Mouse (Mus musculus) liver, embryonic 12.5 days (tissue): ENCODE results near the gene 2310033P09Rik. TPM values are rescaled to one million over a fixed set of nuclear protein-coding genes. Genes with fewer than 3 reads are reported as not detected.
"Not testable (repeated sequence)": the region's sequence is repeated elsewhere in the genome, so short reads cannot be mapped to it uniquely, and the experiment has no call there.

Experiments
- ATAC-seq: fragments of 200-750 bp; cut with Nextera tagmentation; 2 replicates; pipeline ENCODE4 v1.8.0; 2017; ENCODE audit warnings: moderate number of reproducible peaks, mild to moderate bottlenecking, moderate library complexity
- H3K27ac ChIP-seq: fragments of 300-500 bp; sonication (generic); 2 replicates; pipeline ENCODE4 v1.5.1; 2016; ENCODE audit warnings: mild to moderate bottlenecking
- H3K27me3 ChIP-seq: fragments of 300-500 bp; sonication (generic); replicated peaks from 2 replicates; pipeline ENCODE4 v1.6.1; 2016; ENCODE audit warnings: mild to moderate bottlenecking, moderate library complexity
- H3K36me3 ChIP-seq: fragments of 300-500 bp; sonication (generic); 2 replicates; pipeline ENCODE4 v1.6.1; 2016; ENCODE audit warnings: mild to moderate bottlenecking, moderate library complexity
- H3K4me1 ChIP-seq: fragments of 300-500 bp; sonication (generic); 2 replicates; pipeline ENCODE4 v1.6.1; 2016
- H3K4me2 ChIP-seq: fragments of 300-500 bp; sonication (generic); 2 replicates; pipeline ENCODE4 v1.6.1; 2016; ENCODE audit warnings: mild to moderate bottlenecking, moderate library complexity
- H3K4me3 ChIP-seq: fragments of 300-500 bp; sonication (generic); 2 replicates; pipeline ENCODE4 v1.5.1; 2016; ENCODE audit warnings: mild to moderate bottlenecking, moderate library complexity
- H3K9ac ChIP-seq: fragments of 300-500 bp; sonication (generic); 2 replicates; pipeline ENCODE4 v1.6.1; 2016; ENCODE audit warnings: mild to moderate bottlenecking, moderate library complexity
- H3K9me3 ChIP-seq: fragments of 300-500 bp; sonication (generic); replicated peaks from 2 replicates; pipeline ENCODE4 v1.6.1; 2016; ENCODE audit warnings: mild to moderate bottlenecking, moderate library complexity
- WGBS: fragments of 180-500 bp; shearing (Covaris S2); methylation state at CpG from one replicate; pipeline ENCODE4 v1.1.7; 2016; ENCODE audit not compliant: insufficient replicate concordance; 5-methylcytosine and 5-hydroxymethylcytosine counted together
- polyA plus RNA-seq: library from polyadenylated mRNA; unstranded; fragments of >200 nt; fragmentation: Nextera tagmentation; extraction: Ambion mirVana; gene quantifications from 2 replicates; pipeline ENCODE4 v1.2.1, GENCODE M21; 2016

Gene 2310033P09Rik
- polyA plus RNA-seq, 1 experiment from 2014 or later = 26.6 TPM

DNA sequence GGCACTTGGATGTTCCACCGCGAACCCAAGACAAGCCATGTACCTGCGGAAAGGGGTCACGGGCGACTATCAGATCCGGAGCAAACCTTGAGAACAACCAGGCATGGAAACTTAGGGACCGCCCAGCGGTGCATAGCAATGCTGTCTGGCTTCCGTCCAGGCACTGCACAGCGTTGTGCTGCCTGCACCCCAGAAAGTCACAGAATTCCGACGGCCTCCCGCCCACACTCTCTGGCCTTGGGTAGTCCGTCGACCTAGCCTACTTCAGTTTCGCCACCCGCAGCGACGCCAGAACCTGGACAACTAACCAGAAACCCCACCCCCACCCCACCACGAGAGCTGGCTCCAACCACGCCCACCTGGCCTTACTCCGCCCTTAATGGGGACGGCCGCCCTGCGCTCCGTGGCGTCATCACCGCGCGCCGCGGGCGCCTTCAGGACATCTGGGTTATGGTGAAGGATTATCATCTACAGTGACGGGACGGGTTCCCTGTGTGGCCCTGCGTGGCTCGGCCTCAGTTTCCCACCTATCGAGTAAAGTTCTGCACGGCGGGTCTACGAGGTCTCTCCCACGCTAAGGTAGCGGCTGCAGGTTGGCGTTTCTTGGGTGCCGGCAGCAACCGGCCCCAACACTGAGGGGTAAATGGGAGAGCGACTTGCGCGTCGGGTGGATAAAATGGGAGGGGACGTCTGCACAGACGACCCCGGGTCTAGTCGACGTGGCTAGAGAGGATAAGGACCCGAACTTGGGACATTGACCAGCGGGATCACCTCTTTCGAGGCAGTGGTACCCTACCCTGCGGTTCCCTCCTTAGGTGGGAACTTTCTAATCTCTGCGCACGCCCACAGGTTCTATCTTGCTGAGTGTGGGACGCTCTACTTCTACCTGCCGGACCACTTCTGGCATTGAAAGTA, 5.8 kb upstream of the 2310033P09Rik start, which contains the start of gene Mrpl55:
Gene Mrpl55, plus strand, starts transcription at position 406 of the 915 bp plus-strand sequence.
- H3K9ac ChIP-seq = peak within 1 kb of the TSS; percentile 85
- H3K4me2 ChIP-seq = peak within 1 kb of the TSS; percentile 83
- no peaks in the 10 kb centered on the region for H3K27me3 ChIP-seq
- H3K36me3 ChIP-seq = peaks cover 49% of the 10 kb centered on the region
- peak within 1 kb of the TSS; percentile 90 for H3K4me3 ChIP-seq
- H3K4me1 ChIP-seq = peaks cover 38% of the 10 kb centered on the region
- ATAC-seq = peak; percentile 91
- peak within 1 kb of the TSS; percentile 77 for H3K27ac ChIP-seq
- no peaks in the 10 kb centered on the region for H3K9me3 ChIP-seq
- WGBS = under 1% methylated on average over 63 of the region's 63 CpGs

DNA sequence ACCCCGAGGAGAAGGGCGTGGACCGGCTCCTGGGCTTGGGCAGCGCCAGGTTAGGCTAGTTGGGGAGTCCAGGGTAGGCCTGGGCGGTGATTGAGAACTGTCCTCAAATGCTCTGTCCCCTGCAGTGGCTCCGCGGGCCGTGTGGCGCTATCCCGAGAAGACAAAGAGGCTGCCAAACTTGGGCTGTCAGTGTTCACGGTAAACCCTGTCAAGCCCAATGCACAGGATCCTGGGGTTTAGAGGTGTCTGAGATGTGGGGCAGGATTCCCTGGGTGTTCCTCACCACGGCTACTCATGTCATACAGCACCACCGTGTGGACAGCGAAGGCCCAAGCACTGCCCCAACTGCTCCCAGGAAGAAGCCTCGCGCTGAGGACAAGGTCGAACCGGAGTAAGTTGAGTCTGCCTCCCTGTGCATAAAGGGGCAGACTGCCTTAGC, 901 bp downstream of the 2310033P09Rik start:
- Histone ChIP-seq H3K27ac (peak overlapping the region; percentile 89), H3K9ac (peak overlapping the region; percentile 80), H3K4me2 (peak overlapping the region; percentile 94), H3K36me3 (peaks cover 81% of the 10 kb centered on the region), H3K9me3 (no peaks in the 10 kb centered on the region), H3K27me3 (no peaks in the 10 kb centered on the region), H3K4me1 (peaks cover 55% of the 10 kb centered on the region), H3K4me3 (peak overlapping the region; percentile 94)
- 12% methylated on average over 18 of the region's 18 CpGs for WGBS
- ATAC-seq = peak; percentile 76

DNA sequence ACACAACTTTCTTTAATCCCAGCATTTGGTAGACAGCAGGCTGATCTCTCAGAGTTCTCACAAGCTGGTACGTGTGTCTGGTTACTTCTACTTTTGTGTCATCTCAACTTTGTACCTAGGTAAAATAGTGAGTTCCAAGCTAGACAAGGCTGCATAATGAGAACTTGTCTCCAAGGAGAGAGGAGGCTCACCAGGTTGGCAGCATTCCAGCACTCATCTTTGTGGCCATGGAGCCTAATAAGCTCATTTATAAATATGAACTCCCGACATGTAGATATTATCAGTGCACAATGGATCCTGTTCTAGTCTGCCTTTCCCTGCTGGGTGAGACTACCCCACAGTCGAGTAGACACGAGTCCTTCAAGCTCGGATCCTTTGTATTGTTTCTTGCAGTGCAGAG, 1.5 kb downstream of the 2310033P09Rik start:
- 72% methylated on average over 5 of the region's 5 CpGs for WGBS
- Histone ChIP-seq H3K9me3 (no peaks in the 10 kb centered on the region), H3K4me1 (peaks cover 59% of the 10 kb centered on the region), H3K4me2 (peak overlapping the region; percentile 94), H3K9ac (peak overlapping the region; percentile 80), H3K27me3 (no peaks in the 10 kb centered on the region), H3K36me3 (peaks cover 81% of the 10 kb centered on the region), H3K4me3 (peak overlapping the region; percentile 94), H3K27ac (peak overlapping the region; percentile 89)
- no peak for ATAC-seq

DNA sequence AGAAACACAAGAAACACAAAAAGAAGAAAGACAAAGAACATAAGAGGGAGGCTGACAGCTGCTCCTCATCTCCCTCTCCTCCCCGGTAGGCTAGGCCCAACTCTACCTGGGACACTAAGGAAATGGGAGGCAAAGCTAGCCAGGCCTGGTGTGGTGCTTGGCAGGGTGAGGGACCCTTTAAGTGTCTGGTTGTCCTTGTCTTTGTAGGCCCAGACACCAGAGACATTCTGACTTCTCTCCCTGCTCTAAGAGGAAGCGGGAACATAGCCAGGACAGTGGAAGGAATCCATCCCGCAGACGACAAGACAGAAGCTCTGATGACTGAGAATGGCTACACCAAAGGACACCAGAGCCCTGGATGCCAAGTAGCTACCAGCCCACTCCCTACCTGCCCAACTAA, 1.9 kb downstream of the 2310033P09Rik start:
- Histone ChIP-seq H3K9me3 (no peaks in the 10 kb centered on the region), H3K9ac (0 out of 2 replicates have a peak overlapping the region, but pooled peaks have one; percentile 24), H3K27me3 (no peaks in the 10 kb centered on the region), H3K4me1 (peaks cover 59% of the 10 kb centered on the region), H3K4me3 (no peak overlapping the region), H3K4me2 (peak overlapping the region; percentile 94; the same call in 1 of the 2 replicates), H3K36me3 (peaks cover 80% of the 10 kb centered on the region), H3K27ac (no peak overlapping the region; the same call in 1 of the 2 replicates)
- no peak for ATAC-seq
- WGBS = 83% methylated on average over 4 of the region's 4 CpGs

DNA sequence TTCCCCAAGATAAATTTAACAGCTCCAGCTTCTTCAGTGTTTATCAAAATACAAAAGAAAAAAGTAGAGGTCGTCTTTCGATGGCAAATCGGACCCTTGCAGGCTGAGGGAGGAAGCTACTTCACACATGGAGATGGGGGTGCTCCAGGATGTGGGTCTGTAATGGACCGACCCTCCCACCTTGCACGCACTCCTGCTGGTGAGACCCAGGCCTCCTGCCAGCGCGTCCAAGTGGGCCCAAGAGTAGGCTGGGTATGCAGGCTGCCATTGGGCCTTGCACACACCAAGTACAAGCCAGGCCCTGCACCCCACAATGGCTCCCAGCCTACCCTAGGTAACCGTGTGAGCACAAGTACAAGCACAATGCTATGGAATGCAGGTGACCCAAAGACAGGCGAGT, 3.4 kb downstream of the 2310033P09Rik start:
- H3K27me3 ChIP-seq, ATAC-seq, H3K9me3 ChIP-seq, H3K4me3 ChIP-seq, H3K4me2 ChIP-seq, H3K9ac ChIP-seq, H3K27ac ChIP-seq: not testable (repeated sequence)
- peaks cover 77% of the 10 kb centered on the region for H3K36me3 ChIP-seq
- H3K4me1 ChIP-seq = peaks cover 69% of the 10 kb centered on the region
- 90% methylated on average over 9 of the region's 9 CpGs for WGBS

DNA sequence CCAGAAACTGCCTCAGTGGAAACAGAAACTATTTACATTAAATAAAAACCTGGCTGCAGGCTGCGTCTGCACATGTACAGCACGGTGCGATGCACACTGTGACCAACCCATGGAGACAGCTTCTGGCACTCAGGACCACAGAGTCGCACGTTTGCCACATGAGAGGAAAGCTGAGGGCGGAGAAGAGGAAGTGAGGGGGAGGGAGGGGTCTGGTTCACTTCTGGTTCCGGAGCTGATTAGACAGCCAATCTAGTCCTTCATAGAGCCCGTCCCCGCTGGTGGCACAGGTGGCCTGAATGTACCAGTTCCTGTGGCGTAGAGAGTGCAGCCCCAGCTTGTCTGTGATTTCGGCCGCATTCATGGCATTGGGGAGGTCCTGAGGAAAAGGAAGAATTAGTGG, 4.2 kb downstream of the 2310033P09Rik start:
- not testable (repeated sequence) for H3K9ac ChIP-seq, H3K4me2 ChIP-seq, H3K9me3 ChIP-seq, ATAC-seq, H3K4me3 ChIP-seq, H3K27me3 ChIP-seq, H3K27ac ChIP-seq
- Histone ChIP-seq H3K36me3 (peaks cover 75% of the 10 kb centered on the region), H3K4me1 (peaks cover 76% of the 10 kb centered on the region)
- WGBS = 41% methylated on average over 12 of the region's 12 CpGs

- H3K4me2 ChIP-seq = no peak overlapping the region
- H3K9ac ChIP-seq = no peak overlapping the region
- H3K27ac ChIP-seq = no peak overlapping the region
- WGBS = 85% methylated on average over 12 of the region's 12 CpGs
- no peaks in the 10 kb centered on the region for H3K27me3 ChIP-seq
- no peak for ATAC-seq
- H3K4me3 ChIP-seq = no peak overlapping the region
- H3K9me3 ChIP-seq = no peaks in the 10 kb centered on the region
- peaks cover 75% of the 10 kb centered on the region for H3K4me1 ChIP-seq
- peaks cover 80% of the 10 kb centered on the region for H3K36me3 ChIP-seq
Observed at GRCm38 (mm10) chr11:59212892-59213494, 4.9 kb downstream of the 2310033P09Rik start.

GRCm38 (mm10) chr11:59216955-59217354, 8.8 kb downstream of the 2310033P09Rik start:
- H3K27ac ChIP-seq = no peak overlapping the region
- peaks cover 71% of the 10 kb centered on the region for H3K4me1 ChIP-seq
- no peak for ATAC-seq
- 35% methylated on average over 3 of the region's 3 CpGs for WGBS
- peaks cover 87% of the 10 kb centered on the region for H3K36me3 ChIP-seq
- no peak overlapping the region for H3K9ac ChIP-seq
- no peak overlapping the region for H3K4me3 ChIP-seq
- H3K4me2 ChIP-seq = no peak overlapping the region
- no peaks in the 10 kb centered on the region for H3K9me3 ChIP-seq
- no peaks in the 10 kb centered on the region for H3K27me3 ChIP-seq

- H3K4me2 ChIP-seq = no peak overlapping the region
- peaks cover 75% of the 10 kb centered on the region for H3K4me1 ChIP-seq
- H3K27ac ChIP-seq = no peak overlapping the region
- H3K9me3 ChIP-seq = no peaks in the 10 kb centered on the region
- peaks cover 76% of the 10 kb centered on the region for H3K36me3 ChIP-seq
- no peak overlapping the region for H3K9ac ChIP-seq
- ATAC-seq = no peak
- 76% methylated on average over 4 of the region's 4 CpGs for WGBS
- H3K27me3 ChIP-seq = no peaks in the 10 kb centered on the region
- H3K4me3 ChIP-seq = no peak overlapping the region
Observed at GRCm38 (mm10) chr11:59218389-59218998, 10.4 kb downstream of the 2310033P09Rik start.

DNA sequence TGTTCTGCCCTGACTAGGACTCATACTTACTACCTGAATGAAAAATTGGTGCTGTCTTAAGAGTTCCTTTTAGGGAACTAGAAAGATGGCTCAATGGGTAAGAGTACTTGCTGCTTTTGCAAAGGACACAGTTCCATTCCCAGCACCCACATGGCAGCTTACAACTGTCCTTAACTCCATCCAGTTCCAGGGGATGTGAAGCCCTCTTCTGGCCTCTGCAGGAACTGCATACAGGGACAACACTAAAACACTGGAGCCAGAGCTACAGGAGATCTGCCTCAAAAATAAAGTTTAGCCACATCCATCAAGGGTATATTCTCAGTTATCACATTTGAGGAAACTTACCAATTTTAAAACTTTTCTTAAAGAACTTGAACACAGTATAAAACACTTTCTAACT, 10.9 kb downstream of the 2310033P09Rik start:
- ATAC-seq = peak; percentile 53
- H3K36me3 ChIP-seq = peaks cover 77% of the 10 kb centered on the region
- H3K4me2 ChIP-seq = no peak overlapping the region
- H3K27ac ChIP-seq = no peak overlapping the region
- peaks cover 76% of the 10 kb centered on the region for H3K4me1 ChIP-seq
- no peaks in the 10 kb centered on the region for H3K9me3 ChIP-seq
- H3K4me3 ChIP-seq = no peak overlapping the region
- H3K9ac ChIP-seq = no peak overlapping the region
- H3K27me3 ChIP-seq = no peaks in the 10 kb centered on the region

- Histone ChIP-seq H3K27me3 (no peaks in the 10 kb centered on the region), H3K9ac (no peak overlapping the region), H3K4me2 (no peak overlapping the region), H3K36me3 (peaks cover 71% of the 10 kb centered on the region), H3K4me3 (no peak overlapping the region), H3K4me1 (peaks cover 87% of the 10 kb centered on the region), H3K27ac (no peak overlapping the region), H3K9me3 (no peaks in the 10 kb centered on the region)
- no peak for ATAC-seq
Observed at GRCm38 (mm10) chr11:59221604-59222003, 13.5 kb downstream of the 2310033P09Rik start.

DNA sequence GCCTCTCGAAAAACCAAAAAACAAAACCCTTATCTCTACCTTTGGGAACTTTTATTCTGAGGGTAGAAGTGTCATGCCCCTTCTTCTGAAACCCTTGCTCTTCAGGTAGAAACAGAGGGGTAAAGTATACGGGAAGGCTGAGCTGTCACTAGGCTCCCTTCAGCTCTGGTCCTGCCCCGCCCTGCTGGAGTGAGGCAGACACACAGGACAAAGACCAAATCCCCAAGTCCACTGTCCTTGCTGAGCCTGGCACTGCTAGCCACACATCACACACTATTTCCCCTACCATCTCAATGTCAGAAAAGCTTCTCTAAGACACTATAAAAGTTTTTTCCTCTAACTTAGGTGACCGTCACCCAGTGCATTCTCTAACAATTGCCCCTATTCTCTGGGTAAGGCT, 14.2 kb downstream of the 2310033P09Rik start:
- 67% methylated on average over 4 of the region's 4 CpGs for WGBS
- peaks cover 68% of the 10 kb centered on the region for H3K36me3 ChIP-seq
- peaks cover 85% of the 10 kb centered on the region for H3K4me1 ChIP-seq
- H3K27me3 ChIP-seq = no peaks in the 10 kb centered on the region
- no peak overlapping the region; the same call in 1 of the 2 replicates for H3K27ac ChIP-seq
- no peak overlapping the region for H3K4me2 ChIP-seq
- ATAC-seq = no peak
- H3K9me3 ChIP-seq = no peaks in the 10 kb centered on the region
- H3K9ac ChIP-seq = no peak overlapping the region
- no peak overlapping the region for H3K4me3 ChIP-seq
